Mouse (Mus musculus) heart, embryonic 11.5 days (tissue): ENCODE results near the gene Cnnm3. TPM values are rescaled to one million over a fixed set of nuclear protein-coding genes. Genes with fewer than 3 reads are reported as not detected.

Experiments
- ATAC-seq: fragments of 200-750 bp; cut with Nextera tagmentation; replicated peaks from 2 replicates; pipeline ENCODE4 v1.8.0; 2017; ENCODE audit warnings: moderate library complexity; ENCODE audit not compliant: insufficient number of reproducible peaks, low FRiP score, low TSS enrichment
- H3K27ac ChIP-seq: fragments of 300-500 bp; sonication (generic); 2 replicates; pipeline ENCODE4 v1.5.1; 2014; ENCODE audit warnings: mild to moderate bottlenecking, low read depth, low read length
- H3K27me3 ChIP-seq: fragments of 300-500 bp; sonication (generic); 2 replicates; pipeline ENCODE4 v1.6.1; 2014; ENCODE audit warnings: mild to moderate bottlenecking, low read length, mixed read lengths; ENCODE audit not compliant: control insufficient read depth, insufficient read depth
- H3K36me3 ChIP-seq: fragments of 300-500 bp; sonication (generic); 2 replicates; pipeline ENCODE4 v1.6.1; 2014; ENCODE audit warnings: mild to moderate bottlenecking, low read length, moderate library complexity, mixed read lengths; ENCODE audit not compliant: control insufficient read depth, insufficient read depth
- H3K4me1 ChIP-seq: fragments of 300-500 bp; sonication (generic); 2 replicates; pipeline ENCODE4 v1.6.1; 2014; ENCODE audit warnings: low read length; ENCODE audit not compliant: control insufficient read depth, insufficient read depth
- H3K4me2 ChIP-seq: fragments of 300-500 bp; sonication (generic); 2 replicates; pipeline ENCODE4 v1.6.1; 2014; ENCODE audit warnings: mild to moderate bottlenecking, moderate library complexity
- H3K4me3 ChIP-seq: fragments of 300-500 bp; sonication (generic); 2 replicates; pipeline ENCODE4 v1.5.1; 2014; ENCODE audit warnings: low read depth, low read length
- H3K9ac ChIP-seq: fragments of 300-500 bp; sonication (generic); 2 replicates; pipeline ENCODE4 v1.6.1; 2014; ENCODE audit warnings: mild to moderate bottlenecking, low read depth, low read length, moderate library complexity
- H3K9me3 ChIP-seq: fragments of 300-500 bp; sonication (generic); replicated peaks from 2 replicates; pipeline ENCODE4 v1.6.1; 2016; ENCODE audit warnings: low read length; ENCODE audit not compliant: control insufficient read depth
- WGBS: fragments of 180-500 bp; shearing (Covaris S2); extraction: QIAGEN DNeasy Blood & Tissue Kit; methylation state at CpG from one replicate; pipeline ENCODE4 v1.1.7; 2014; ENCODE audit not compliant: insufficient replicate concordance; 5-methylcytosine and 5-hydroxymethylcytosine counted together
- polyA plus RNA-seq: library from polyadenylated mRNA; unstranded; fragments of >200 nt; fragmentation: Nextera tagmentation; extraction: Ambion mirVana; gene quantifications from 2 replicates; pipeline ENCODE4 v1.2.1, GENCODE M21; 2014

Cnnm3 gene
- polyA plus RNA-seq, 1 experiment from 2014 or later: 3.9 TPM

GRCm38 (mm10) chr1:36568776-36569175, 57.1 kb downstream of the Cnnm3 start:
- Histone ChIP-seq H3K9me3 (no peaks in the 10 kb centered on the region), H3K4me2 (no peak overlapping the region), H3K27ac (no peak overlapping the region), H3K4me3 (no peak overlapping the region), H3K4me1 (peaks cover 38% of the 10 kb centered on the region), H3K36me3 (no peaks in the 10 kb centered on the region), H3K9ac (no peak overlapping the region), H3K27me3 (no peaks in the 10 kb centered on the region)
- WGBS: 80% methylated on average over 4 of the region's 4 CpGs
- no peak for ATAC-seq

DNA sequence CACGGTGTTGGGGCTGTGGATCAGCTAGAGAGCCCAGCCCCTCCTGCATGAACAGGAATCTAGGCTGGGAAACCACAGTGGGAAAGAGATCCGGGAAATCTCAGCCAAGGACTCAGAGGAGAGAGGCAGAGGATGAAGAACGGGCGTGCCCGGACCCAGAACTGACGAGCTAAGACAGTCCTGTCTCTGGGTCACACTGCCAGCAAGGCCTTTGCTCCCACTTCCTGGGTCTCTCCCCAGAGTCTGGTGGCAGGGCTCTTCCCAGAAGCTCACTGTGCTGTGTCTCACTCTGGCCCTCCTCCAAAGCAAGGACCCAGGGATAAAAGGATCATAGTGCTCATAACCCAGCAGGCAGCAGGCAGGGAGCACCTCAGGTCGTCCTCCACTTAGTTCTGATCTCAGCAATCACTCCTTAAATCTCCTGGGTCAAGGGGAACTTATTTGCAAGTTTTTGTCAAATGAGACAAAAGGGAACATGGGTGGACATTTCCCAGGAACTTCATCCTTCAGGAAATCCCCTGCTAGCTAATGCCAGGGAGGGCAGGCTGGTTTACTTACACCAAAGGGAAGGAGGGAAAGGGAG, 58.1 kb downstream of the Cnnm3 start:
- Histone ChIP-seq H3K36me3 (no peaks in the 10 kb centered on the region), H3K27ac (no peak overlapping the region), H3K4me1 (peaks cover 29% of the 10 kb centered on the region), H3K4me3 (no peak overlapping the region), H3K9ac (no peak overlapping the region), H3K9me3 (no peaks in the 10 kb centered on the region), H3K27me3 (no peaks in the 10 kb centered on the region), H3K4me2 (no peak overlapping the region)
- no peak for ATAC-seq
- WGBS: 62% methylated on average over 7 of the region's 7 CpGs

DNA sequence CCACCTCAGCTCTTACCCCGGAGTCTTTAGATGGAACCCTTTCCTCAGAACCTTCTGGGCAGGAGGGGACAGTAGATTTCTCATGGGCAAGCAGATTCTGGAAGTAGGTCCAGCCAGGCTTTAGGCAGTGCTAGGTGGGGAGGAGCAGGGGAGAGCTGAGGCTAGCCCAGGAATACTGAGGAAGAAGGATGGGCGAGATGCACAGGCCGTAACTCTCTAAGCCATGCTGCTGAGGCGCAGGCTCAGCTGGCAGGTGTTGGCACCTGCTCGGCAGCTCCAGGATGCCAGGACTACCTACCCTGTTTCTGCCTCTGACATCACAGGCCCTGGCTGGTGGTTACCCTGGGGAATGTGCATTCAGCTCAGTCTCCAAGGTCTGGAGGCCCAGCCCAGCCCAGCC, 58.7 kb downstream of the Cnnm3 start:
- WGBS: 77% methylated on average over 5 of the region's 5 CpGs
- no peak for ATAC-seq
- H3K27ac ChIP-seq: no peak overlapping the region
- no peak overlapping the region for H3K4me3 ChIP-seq
- H3K4me2 ChIP-seq: no peak overlapping the region
- H3K36me3 ChIP-seq: no peaks in the 10 kb centered on the region
- H3K4me1 ChIP-seq: peaks cover 29% of the 10 kb centered on the region
- H3K9ac ChIP-seq: no peak overlapping the region
- no peaks in the 10 kb centered on the region for H3K9me3 ChIP-seq
- H3K27me3 ChIP-seq: no peaks in the 10 kb centered on the region

- Histone ChIP-seq H3K27ac (no peak overlapping the region), H3K9me3 (no peaks in the 10 kb centered on the region), H3K4me3 (no peak overlapping the region), H3K9ac (no peak overlapping the region), H3K4me1 (peaks cover 26% of the 10 kb centered on the region), H3K27me3 (no peaks in the 10 kb centered on the region), H3K4me2 (no peak overlapping the region), H3K36me3 (no peaks in the 10 kb centered on the region)
- WGBS: 29% methylated on average over 6 of the region's 6 CpGs
- no peak for ATAC-seq
These were observed 60.0 kb downstream of the Cnnm3 start for GRCm38 (mm10) chr1:36571627-36572026.

DNA sequence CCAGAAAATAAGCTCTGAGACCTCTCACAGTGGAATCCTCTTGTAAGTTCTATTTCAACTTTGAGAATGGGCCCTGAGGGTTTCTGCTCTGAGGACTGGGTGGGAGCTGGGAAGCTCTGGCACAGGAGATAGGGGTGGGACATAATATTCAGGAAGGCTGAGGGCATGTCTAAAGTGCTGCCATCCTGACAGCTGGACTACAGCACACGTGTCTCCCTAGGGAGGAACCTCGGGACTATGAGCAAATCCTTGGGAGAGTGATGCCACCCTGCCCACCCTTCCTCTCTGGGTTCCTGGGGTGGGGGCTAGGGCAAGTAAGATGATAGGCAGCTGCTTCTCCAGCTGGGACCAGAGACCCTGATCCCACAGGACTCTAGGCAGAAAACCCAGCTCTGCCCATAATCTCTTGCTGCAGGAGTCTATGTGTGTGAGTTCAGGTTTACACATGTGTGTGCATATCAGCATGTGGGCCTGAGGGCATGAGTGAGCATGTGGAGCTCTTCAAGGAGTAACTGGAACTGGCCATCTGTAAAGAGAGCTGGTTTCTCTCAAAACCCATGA, 60.6 kb downstream of the Cnnm3 start:
- peaks cover 28% of the 10 kb centered on the region for H3K4me1 ChIP-seq
- no peaks in the 10 kb centered on the region for H3K27me3 ChIP-seq
- H3K9me3 ChIP-seq: no peaks in the 10 kb centered on the region
- H3K27ac ChIP-seq: no peak overlapping the region
- no peak overlapping the region for H3K4me2 ChIP-seq
- no peak for ATAC-seq
- no peaks in the 10 kb centered on the region for H3K36me3 ChIP-seq
- H3K4me3 ChIP-seq: no peak overlapping the region
- 61% methylated on average over 2 of the region's 2 CpGs for WGBS
- H3K9ac ChIP-seq: no peak overlapping the region

DNA sequence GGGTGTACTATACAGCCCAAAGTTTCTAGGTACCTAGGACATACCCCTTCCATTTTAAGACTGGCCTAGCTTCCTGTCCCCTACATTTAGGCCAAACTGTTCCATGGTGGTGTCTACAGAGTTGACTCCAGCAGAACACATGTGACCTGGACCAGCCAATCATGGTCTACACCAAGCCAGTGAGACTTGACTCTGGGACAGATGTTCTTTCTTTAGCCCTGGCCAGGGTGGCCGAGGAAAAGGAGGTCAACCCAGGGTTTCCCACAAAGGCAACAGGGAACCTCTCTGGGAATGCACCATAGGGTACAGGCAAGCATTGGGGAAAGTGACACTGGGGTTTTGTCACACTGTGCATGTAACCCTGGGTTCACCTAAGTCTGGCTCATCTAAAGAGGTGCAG, 61.0 kb downstream of the Cnnm3 start:
- H3K4me1 ChIP-seq: peaks cover 30% of the 10 kb centered on the region

GRCm38 (mm10) chr1:36573524-36573923, 61.9 kb downstream of the Cnnm3 start:
- Histone ChIP-seq H3K4me3 (no peak overlapping the region), H3K4me2 (no peak overlapping the region), H3K27me3 (no peaks in the 10 kb centered on the region), H3K9ac (no peak overlapping the region), H3K27ac (no peak overlapping the region), H3K4me1 (peaks cover 25% of the 10 kb centered on the region), H3K9me3 (no peaks in the 10 kb centered on the region), H3K36me3 (no peaks in the 10 kb centered on the region)
- ATAC-seq: no peak
- 77% methylated on average over 8 of the region's 8 CpGs for WGBS

More for the DNA sequence above, 61.0 kb downstream of the Cnnm3 start:
- Histone ChIP-seq H3K36me3 (no peaks in the 10 kb centered on the region), H3K4me3 (no peak overlapping the region), H3K27ac (no peak overlapping the region), H3K27me3 (no peaks in the 10 kb centered on the region), H3K9ac (no peak overlapping the region), H3K9me3 (no peaks in the 10 kb centered on the region), H3K4me2 (no peak overlapping the region)
- WGBS: 76% methylated on average over 1 of the region's 1 CpGs
- no peak for ATAC-seq

DNA sequence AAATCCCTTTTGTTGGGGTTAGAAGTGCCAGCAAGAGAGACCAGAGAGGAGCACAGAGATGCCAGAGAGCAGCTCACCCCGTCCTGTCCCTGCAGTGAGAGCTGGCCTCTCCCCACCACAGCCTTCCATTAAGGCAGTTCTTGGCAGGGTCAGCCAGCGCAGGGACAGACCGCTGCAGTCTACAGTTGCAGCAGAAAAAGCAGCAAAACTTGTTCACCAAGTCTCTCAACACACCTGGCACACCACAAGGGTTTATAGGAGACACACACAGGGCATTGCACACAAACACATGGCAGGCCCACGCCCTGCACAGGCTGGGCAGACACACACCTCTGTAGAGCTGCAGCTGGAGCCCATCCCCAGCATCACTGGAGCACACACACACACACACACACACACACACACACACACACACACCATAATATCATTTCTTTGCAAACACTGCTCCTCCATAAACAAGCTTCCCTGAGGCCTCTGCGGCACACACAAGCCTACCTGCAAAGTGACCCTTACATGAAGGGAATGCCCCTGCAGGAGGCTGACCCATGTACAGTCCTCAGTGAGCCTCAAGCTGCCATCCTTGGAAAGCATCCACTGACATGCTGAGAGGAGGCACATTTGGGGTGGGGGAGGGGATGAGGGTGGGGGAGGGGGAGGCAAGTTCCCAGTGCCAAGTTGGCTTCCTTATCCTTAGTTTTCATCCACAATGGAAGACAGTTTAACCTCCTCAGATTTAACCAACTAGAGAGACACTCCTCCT, 62.7 kb downstream of the Cnnm3 start:
- no peak overlapping the region for H3K4me3 ChIP-seq
- no peak overlapping the region for H3K9ac ChIP-seq
- H3K4me2 ChIP-seq: no peak overlapping the region
- H3K4me1 ChIP-seq: peaks cover 29% of the 10 kb centered on the region
- H3K36me3 ChIP-seq: no peaks in the 10 kb centered on the region
- no peaks in the 10 kb centered on the region for H3K27me3 ChIP-seq
- ATAC-seq: no peak
- H3K9me3 ChIP-seq: no peaks in the 10 kb centered on the region
- WGBS: 81% methylated on average over 5 of the region's 5 CpGs
- no peak overlapping the region for H3K27ac ChIP-seq
